Mouse (Mus musculus): ENCODE measurements around the gene A430005L14Rik.

GRCm38 (mm10) chr4:153955651-153956050, 1.4 kb upstream of the A430005L14Rik start:
- TF ChIP-seq POLR2A (IDR thresholded peaks at IDR 0.05; ENCODE audit: control insufficient read depth, low read depth, low read length) (no peak), CTCF (IDR thresholded peaks at IDR 0.05; ENCODE audit: control insufficient read depth, insufficient read depth, insufficient replicate concordance, low read depth, low read length) (no peak)

All from testis, adult 2 months (tissue).